ENCODE assay signal across 41 mouse cellular contexts in the genomic region with DNA sequence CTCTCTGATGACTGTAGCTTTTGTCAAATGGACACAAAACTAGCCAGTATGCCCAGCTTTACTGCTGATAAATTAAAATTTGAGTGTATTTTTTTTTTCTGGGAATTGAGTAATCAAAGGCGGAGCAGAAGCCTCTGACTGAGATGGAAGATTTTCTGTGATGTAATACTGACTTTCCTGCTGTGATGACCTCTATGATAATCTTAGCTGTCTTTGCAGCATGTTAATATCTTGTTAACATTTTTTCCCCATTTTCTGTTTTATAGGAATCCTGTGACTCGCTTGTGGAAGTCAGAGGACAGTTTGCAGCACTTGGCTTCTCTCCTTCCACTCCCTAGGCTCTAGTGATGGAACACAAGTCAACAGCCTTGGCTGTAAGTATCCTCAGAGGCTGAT. TPM values are rescaled to one million over a fixed set of nuclear protein-coding genes. Genes with fewer than 3 reads are reported as not detected.
"Had no signal": no experiment of that assay in that cellular context is flagged by ENCODE, and none has a peak within 500 bp of the region (broad histone marks: within the 10 kb centered on the region; RNA-seq: fewer than 3 reads in every experiment).

No protein-coding gene starts in this region.

- DNase-seq: gastrocnemius, postnatal 25 days; heart, adult 2 months; heart, postnatal 14 days; heart, postnatal 36 days; kidney, adult 11 months; kidney, adult 2 months; kidney, adult 9 months; kidney, postnatal 14 days; kidney, postnatal 36 days; layer of hippocampus, adult 9-11 months; layer of hippocampus, postnatal 36 days; left cerebral cortex, postnatal 4 days; liver, embryonic 13.5 days; liver, postnatal 0 days had no signal

- H3K27ac ChIP-seq: heart, adult 2 months; heart, embryonic 13.5 days; heart, embryonic 15.5 days; hindbrain, embryonic 13.5 days; hindbrain, embryonic 15.5 days; hindbrain, postnatal 0 days; kidney, embryonic 15.5 days; kidney, postnatal 0 days; limb, embryonic 12.5 days; liver, embryonic 13.5 days; liver, embryonic 15.5 days had no signal

- ATAC-seq: hindbrain, postnatal 0 days; intestine, embryonic 16.5 days; liver, postnatal 0 days had no signal

- H3K27me3 ChIP-seq: kidney, embryonic 15.5 days had no signal

- H3K4me3 ChIP-seq: heart, adult 2 months; heart, embryonic 13.5 days; heart, embryonic 15.5 days; hindbrain, embryonic 13.5 days; hindbrain, embryonic 15.5 days; kidney, embryonic 15.5 days; limb, embryonic 12.5 days; liver, embryonic 13.5 days; liver, embryonic 15.5 days had no signal

- H3K36me3 ChIP-seq: heart, embryonic 13.5 days; heart, embryonic 15.5 days; hindbrain, embryonic 13.5 days; hindbrain, embryonic 15.5 days; kidney, embryonic 15.5 days; limb, embryonic 12.5 days; liver, embryonic 13.5 days; liver, embryonic 15.5 days had no signal

- H3K9me3 ChIP-seq: heart, embryonic 13.5 days; heart, embryonic 15.5 days; hindbrain, embryonic 13.5 days; hindbrain, embryonic 15.5 days; kidney, embryonic 15.5 days; limb, embryonic 12.5 days; liver, embryonic 13.5 days; liver, embryonic 15.5 days had no signal

- H3K9ac ChIP-seq: heart, embryonic 13.5 days; heart, embryonic 15.5 days; hindbrain, embryonic 13.5 days; hindbrain, embryonic 15.5 days; kidney, embryonic 15.5 days; limb, embryonic 12.5 days; liver, embryonic 13.5 days; liver, embryonic 15.5 days; liver, postnatal 0 days had no signal

RNA-seq across cellular contexts. Expression of a gene that starts 7.9 kb away (rescaled TPM):
- total RNA-seq: gastrocnemius, adult 8-10 months; gastrocnemius, postnatal 25 days; gastrocnemius, postnatal 4 days; granulocyte monocyte progenitor cell, adult 5-6 weeks; heart, adult 2 months; heart, postnatal 14 days; heart, postnatal 36 days; hematopoietic stem cell, adult 5-6 weeks; hindbrain, postnatal 0 days; layer of hippocampus, adult 18-20 months; layer of hippocampus, postnatal 14 days; layer of hippocampus, postnatal 36 days; left cerebral cortex, adult 18-20 months; left cerebral cortex, adult 8-10 months; left cerebral cortex, postnatal 10 days; left cerebral cortex, postnatal 25 days; left cerebral cortex, postnatal 4 days had no signal
- polyA plus RNA-seq: heart, embryonic 11.5 days; heart, embryonic 13.5 days; heart, embryonic 15.5 days; heart, postnatal 0 days; hindbrain, embryonic 11.5 days; hindbrain, embryonic 13.5 days; hindbrain, embryonic 15.5 days; hindbrain, postnatal 0 days; intestine, embryonic 14.5 days; intestine, embryonic 16.5 days; kidney, embryonic 15.5 days; kidney, postnatal 0 days; large intestine, adult 2 months; limb, embryonic 12.5 days; limb, embryonic 14.5 days; liver, embryonic 11.5 days; liver, embryonic 13.5 days; liver, embryonic 15.5 days; liver, postnatal 0 days had no signal

RNA-seq across cellular contexts. Expression of a gene that starts 31.9 kb away (rescaled TPM):
- total RNA-seq: granulocyte monocyte progenitor cell, adult 5-6 weeks had no signal
